Mouse (Mus musculus): Measurements from ENCODE around the gene Cyp2s1.

DNA sequence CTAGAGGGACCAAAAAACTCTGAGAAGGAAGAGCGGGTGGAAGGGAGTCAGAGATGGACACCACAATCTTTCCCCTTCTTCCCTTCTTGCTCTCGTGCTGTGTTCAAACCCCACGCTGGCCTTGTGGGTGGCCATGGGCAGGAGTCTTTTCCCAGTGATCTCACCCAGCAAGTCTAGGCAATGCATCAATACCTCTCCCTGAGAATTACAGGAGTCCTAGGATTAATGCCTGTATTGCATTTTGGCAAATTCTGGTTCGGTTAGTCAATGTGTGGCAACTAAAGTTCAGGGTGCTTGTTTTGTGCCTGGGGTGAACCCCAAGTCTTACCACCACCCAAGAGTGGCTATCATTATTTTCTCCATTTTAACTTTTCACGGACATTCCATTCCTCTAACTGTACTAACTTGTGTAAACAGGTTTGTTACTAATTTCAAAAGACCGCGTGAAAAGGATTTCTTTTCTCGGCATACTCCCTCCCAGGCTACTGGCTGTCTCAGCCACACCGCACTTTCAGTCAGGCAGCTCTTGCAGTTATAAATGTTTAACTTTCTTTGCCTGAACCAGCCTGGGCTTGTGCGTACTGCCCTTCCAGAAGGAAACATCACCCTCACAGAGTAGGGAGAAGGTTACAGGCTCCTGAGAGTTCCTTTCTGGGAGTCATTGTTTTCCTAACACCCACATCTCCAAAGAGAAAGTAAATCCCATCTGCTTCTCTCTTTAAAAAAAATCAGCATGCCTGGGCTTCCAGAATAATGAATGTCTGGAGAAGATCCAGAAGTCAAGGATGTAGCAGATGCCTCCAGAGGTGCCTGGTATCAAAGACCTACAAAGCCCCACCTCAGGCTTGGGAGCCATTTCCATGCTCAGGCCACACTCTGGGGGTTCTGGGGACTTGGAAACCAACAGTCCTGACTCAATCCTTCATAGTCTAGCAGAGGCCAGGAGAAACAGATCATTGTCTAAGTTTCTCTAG lies 15.1 kb upstream of the Cyp2s1 start:
- TF ChIP-seq CTCF (IDR thresholded peaks at IDR 0.05; ENCODE audit: borderline replicate concordance, insufficient read depth, low read depth, low read length): no peak
- no peak for TF ChIP-seq POLR2A (IDR thresholded peaks at IDR 0.05; ENCODE audit: borderline replicate concordance, insufficient read depth, low read length)

All from cerebellum, adult 2 months (tissue).